Mouse (Mus musculus): Measurements from ENCODE around the gene Gm20431. TPM values are rescaled to one million over a fixed set of nuclear protein-coding genes. Genes with fewer than 3 reads are reported as not detected.

The Gm20431 gene
- polyA plus RNA-seq, 1 experiment from 2014 or later, result 1.8 TPM

Small RNA genes lying within 50 kb of the gene (microRNA-seq; reads per million reads assigned to microRNA genes)
- gene Gm22355, result not detected

Other genes starting within 250 kb of the Gm20431 start
- gene Slc9a8, start 239.8 kb downstream of the Gm20431 start, polyA plus RNA-seq (2016; fragmentation: Nextera tagmentation; extraction: Ambion mirVana), result 17.4 and 18.8 TPM in 2 replicates
- 37.6 and 37.9 TPM in 2 replicates for gene Rnf114, start 168.9 kb downstream of the Gm20431 start, polyA plus RNA-seq (2016; fragmentation: Nextera tagmentation; extraction: Ambion mirVana)
- 11.0 TPM in 2 replicates for gene Spata2, start 168.6 kb downstream of the Gm20431 start, polyA plus RNA-seq (2016; fragmentation: Nextera tagmentation; extraction: Ambion mirVana)
- gene Snai1, start 123.3 kb downstream of the Gm20431 start, polyA plus RNA-seq (2016; fragmentation: Nextera tagmentation; extraction: Ambion mirVana), result 4.9 and 5.0 TPM in 2 replicates
- gene Ube2v1, start 29.4 kb downstream of the Gm20431 start, polyA plus RNA-seq (2016; fragmentation: Nextera tagmentation; extraction: Ambion mirVana), result 256 and 259 TPM in 2 replicates
- 21.8 and 23.4 TPM in 2 replicates for gene Cebpb, start 27.4 kb upstream of the Gm20431 start, polyA plus RNA-seq (2016; fragmentation: Nextera tagmentation; extraction: Ambion mirVana)
- 27.3 and 30.4 TPM in 2 replicates for gene Tmem189, start 28.3 kb upstream of the Gm20431 start, polyA plus RNA-seq (2016; fragmentation: Nextera tagmentation; extraction: Ambion mirVana)